Mouse (Mus musculus): ENCODE data around the gene Arid3a.

- no peak for TF ChIP-seq CTCF (IDR thresholded peaks at IDR 0.05; ENCODE audit: low read depth)
- no peak for TF ChIP-seq EP300 (IDR thresholded peaks at IDR 0.05; ENCODE audit: low read depth)
Measured at GRCm38 (mm10) chr10:79986232-79986878, 59.5 kb downstream of the Arid3a start.
